Mouse (Mus musculus) midbrain, embryonic 10.5 days (tissue): ENCODE measurements at regions not wholly inside any gene's neighbourhood (a gene's known extent, or its start where the extent isn't known, plus 50 kb on each side); places are given as distances from the start of the nearest gene placed in this dataset.

Experiments
- DNase-seq: peaks from one replicate; pipeline ENCODE4 v3.0.0-alpha.2; 2017; ENCODE audit warnings: low spot score
- H3K27ac ChIP-seq: fragments of 300-500 bp; sonication (generic); replicated peaks from 2 replicates; pipeline ENCODE4 v1.5.1; 2016; ENCODE audit warnings: mild to moderate bottlenecking
- H3K27me3 ChIP-seq: fragments of 300-500 bp; sonication (generic); 2 replicates; pipeline ENCODE4 v1.6.1; 2016; ENCODE audit warnings: low read depth, mild to moderate bottlenecking; ENCODE audit not compliant: poor library complexity, severe bottlenecking
- H3K36me3 ChIP-seq: fragments of 300-500 bp; sonication (generic); 2 replicates; pipeline ENCODE4 v1.6.1; 2016; ENCODE audit warnings: mild to moderate bottlenecking, moderate library complexity
- H3K4me1 ChIP-seq: fragments of 300-500 bp; sonication (generic); 2 replicates; pipeline ENCODE4 v1.6.1; 2016
- H3K4me3 ChIP-seq: fragments of 300-500 bp; sonication (generic); 2 replicates; pipeline ENCODE4 v1.5.1; 2016; ENCODE audit warnings: mild to moderate bottlenecking, moderate library complexity
- H3K9me3 ChIP-seq: fragments of 300-500 bp; sonication (generic); replicated peaks from 2 replicates; pipeline ENCODE4 v1.6.1; 2016; ENCODE audit warnings: mild to moderate bottlenecking
- WGBS: fragments of 180-500 bp; shearing (Covaris S2); methylation state at CpG from one replicate; pipeline ENCODE4 v1.1.7; 2016; 5-methylcytosine and 5-hydroxymethylcytosine counted together

DNA sequence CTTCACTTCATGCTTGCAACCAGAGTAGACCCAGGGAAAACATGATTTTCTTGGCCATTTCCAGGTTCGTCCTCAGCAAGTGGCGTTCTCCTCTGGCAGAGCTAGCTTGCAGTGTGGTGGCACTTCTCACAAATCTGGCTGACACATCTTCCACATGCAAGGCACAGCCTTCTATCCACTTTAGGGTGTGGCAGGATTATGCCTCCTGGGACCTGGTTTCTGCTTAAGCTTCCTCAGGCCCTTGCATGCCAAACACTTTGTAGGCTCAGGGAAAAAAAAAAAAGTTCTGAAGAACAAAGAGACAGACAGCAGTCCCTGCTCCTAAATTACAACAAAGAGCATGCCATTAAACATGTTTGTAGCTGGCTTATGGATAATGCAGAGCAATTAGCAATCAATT, 605.6 kb upstream of the Mpdz start:
- H3K36me3 ChIP-seq, result no peaks in the 10 kb centered on the region
- no peaks in the 10 kb centered on the region for H3K4me1 ChIP-seq
- no peaks in the 10 kb centered on the region for H3K27me3 ChIP-seq
- no peak overlapping the region for H3K27ac ChIP-seq
- WGBS, result 92% methylated on average over 2 of the region's 2 CpGs
- no peak for DNase-seq
- no peaks in the 10 kb centered on the region for H3K9me3 ChIP-seq
- H3K4me3 ChIP-seq, result no peak overlapping the region

DNA sequence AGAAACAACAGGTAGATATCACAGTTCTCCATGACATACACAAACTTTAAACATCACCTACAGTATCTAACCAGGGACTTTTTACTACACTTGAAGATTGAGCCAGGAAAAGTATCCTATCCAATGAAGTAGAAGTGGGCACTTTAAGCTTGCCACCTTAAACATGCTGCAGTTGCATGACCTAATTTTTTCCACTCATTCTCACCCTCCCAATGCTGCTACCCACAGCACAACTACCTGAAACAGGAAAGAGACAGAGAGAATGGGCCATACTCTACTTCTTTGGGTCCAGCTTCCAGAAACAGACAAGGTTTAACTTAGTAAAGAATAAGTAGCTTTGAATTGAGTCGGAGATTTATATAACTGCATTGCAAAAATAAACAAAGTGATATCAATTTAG, 594.9 kb upstream of the Mpdz start:
- Histone ChIP-seq H3K27ac (no peak overlapping the region), H3K4me3 (no peak overlapping the region), H3K27me3 (no peaks in the 10 kb centered on the region), H3K36me3 (no peaks in the 10 kb centered on the region), H3K9me3 (no peaks in the 10 kb centered on the region), H3K4me1 (peaks cover 6% of the 10 kb centered on the region)
- no peak for DNase-seq
- WGBS, result 85% methylated on average over 1 of the region's 1 CpGs

DNA sequence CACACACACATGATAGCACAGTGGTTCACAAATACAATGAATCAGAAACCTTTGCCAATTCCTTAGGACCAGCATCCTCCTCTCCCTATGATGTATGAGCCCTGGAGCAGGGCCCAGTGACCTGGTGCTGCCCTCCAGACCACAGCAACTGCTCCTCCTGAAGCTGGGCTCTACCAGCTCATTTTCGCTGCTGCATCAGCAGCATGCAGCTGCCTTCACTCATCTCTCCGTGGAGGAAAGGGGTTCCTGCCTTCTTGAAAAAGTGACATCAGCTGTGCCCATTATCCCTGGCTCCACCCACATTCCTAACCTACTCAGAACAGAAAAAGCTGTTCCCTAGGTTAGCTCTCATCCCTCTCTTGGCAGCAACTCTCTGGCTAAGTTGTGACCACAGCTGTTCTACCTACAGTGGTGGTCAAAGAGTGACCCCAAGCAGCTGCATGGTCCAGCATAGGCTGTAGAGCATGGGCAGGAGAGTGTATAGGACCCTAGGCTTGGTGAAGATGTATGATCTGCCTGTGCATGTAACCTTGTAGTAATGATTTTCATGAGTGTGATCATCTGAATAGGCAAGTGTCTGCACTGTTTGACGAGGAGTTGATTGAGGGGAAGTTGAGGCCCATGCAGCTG, 592.6 kb upstream of the Mpdz start:
- H3K4me3 ChIP-seq, result no peak overlapping the region
- no peak overlapping the region for H3K27ac ChIP-seq
- DNase-seq, result no peak
- H3K4me1 ChIP-seq, result peaks cover 6% of the 10 kb centered on the region
- WGBS, result 47% methylated on average over 3 of the region's 3 CpGs
- H3K9me3 ChIP-seq, result no peaks in the 10 kb centered on the region
- H3K27me3 ChIP-seq, result no peaks in the 10 kb centered on the region
- no peaks in the 10 kb centered on the region for H3K36me3 ChIP-seq

DNA sequence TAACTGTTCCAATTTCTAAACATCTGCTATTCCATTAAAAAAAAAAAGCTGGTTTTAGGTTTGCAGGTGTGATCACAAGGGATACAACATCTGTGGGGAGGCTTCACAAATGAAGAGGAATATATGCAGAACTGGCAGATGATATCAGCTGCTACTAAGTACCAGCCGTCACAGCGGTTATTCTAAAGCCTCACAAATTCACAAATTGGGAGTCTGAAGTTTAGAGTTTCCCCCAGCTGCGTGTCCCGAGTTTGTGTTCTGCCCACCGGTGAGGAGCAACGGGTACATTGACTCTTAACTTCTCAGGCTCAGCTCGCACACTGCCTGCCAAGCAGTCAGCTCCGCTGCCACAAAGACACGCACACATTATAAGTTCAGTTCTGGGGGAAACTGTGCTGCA, 586.6 kb upstream of the Mpdz start:
- Histone ChIP-seq H3K27ac (0 out of 2 replicates have a peak overlapping the region, but pooled peaks have one; percentile 17), H3K4me1 (peaks cover 19% of the 10 kb centered on the region), H3K9me3 (no peaks in the 10 kb centered on the region), H3K27me3 (no peaks in the 10 kb centered on the region), H3K36me3 (no peaks in the 10 kb centered on the region), H3K4me3 (no peak overlapping the region)
- 89% methylated on average over 9 of the region's 9 CpGs for WGBS
- DNase-seq, result no peak

DNA sequence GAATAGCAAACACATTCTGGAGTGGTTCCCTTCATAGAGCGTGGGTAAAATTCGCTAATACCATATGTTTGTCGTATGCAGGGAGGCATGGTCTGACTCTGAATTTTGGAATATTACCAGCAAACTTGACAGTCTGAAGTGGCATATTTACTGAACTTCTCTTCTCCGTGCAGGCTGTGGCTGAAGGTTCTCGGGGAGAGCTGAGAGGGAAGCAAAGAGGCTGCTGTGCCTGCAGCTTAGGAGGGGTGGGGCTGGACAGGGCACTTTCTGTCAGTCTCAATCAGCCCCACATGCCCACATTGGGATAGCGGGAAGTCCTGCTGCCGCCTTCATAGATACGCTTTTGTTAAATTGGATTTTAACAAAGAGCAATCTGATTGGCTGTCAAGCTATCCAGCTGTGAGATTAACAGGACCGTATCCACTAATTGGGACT, 584.8 kb upstream of the Mpdz start:
- H3K27me3 ChIP-seq, result no peaks in the 10 kb centered on the region
- peaks cover 19% of the 10 kb centered on the region for H3K4me1 ChIP-seq
- no peak for DNase-seq
- no peak overlapping the region for H3K27ac ChIP-seq
- no peak overlapping the region for H3K4me3 ChIP-seq
- no peaks in the 10 kb centered on the region for H3K36me3 ChIP-seq
- H3K9me3 ChIP-seq, result no peaks in the 10 kb centered on the region
- 59% methylated on average over 9 of the region's 9 CpGs for WGBS

DNA sequence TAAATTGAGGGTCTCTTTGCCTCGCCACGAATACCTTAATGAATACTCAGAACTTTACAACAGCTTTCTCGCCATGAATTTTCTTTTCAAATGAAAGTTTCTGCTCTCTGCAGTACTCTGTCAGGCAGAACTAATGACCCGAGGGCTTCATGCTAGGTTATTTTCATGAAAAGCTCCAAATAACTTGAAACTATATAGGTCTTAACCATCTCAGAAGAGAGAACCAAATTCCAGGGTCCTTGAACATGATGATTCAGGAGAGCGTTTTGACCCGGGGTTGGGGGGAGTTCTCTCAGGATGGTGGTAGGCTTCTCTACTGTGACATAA, 558.8 kb upstream of the Mpdz start:
- 89% methylated on average over 6 of the region's 6 CpGs for WGBS

DNA sequence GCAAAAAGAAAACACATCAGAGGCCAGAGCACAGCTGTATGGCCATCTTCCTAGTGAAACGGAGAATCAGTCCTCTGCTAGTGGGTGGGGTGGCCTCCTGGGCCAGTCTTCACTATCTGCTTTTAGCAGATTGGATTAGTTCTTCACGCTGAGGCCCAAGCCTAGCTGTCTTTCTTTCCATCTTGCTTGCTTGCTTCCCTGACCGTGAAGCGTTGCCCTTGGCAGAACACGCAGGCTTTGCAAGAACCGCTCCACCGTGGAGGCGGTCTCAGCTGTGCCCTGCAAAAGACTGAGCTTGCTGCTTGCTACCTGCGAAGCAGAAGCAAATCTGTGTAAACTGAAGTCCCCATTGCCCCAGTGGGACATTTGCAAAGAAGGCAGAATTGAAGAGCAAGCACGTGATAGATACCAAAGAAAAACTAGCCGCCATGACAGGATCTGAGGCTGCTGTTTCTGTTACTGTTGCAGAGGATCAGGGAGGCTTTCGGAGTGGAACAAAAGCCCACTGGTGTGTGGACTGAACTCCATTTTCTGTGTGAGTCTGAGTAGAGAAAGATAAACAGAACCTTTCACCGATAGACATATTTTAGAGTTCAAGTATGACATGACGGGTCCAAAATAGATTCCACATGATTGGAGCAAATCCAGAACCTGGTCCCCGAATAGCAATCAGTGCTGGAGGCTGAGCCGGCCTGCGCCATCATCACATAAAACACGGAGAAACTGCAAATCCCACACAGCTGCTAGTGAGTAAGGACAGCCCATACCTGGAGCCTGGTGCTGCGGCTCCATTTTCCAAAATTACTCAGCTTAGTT, 558.2 kb upstream of the Mpdz start:
- DNase-seq, result no peak
- H3K27ac ChIP-seq, result peak overlapping the region; percentile 46
- H3K9me3 ChIP-seq, result no peaks in the 10 kb centered on the region
- H3K36me3 ChIP-seq, result no peaks in the 10 kb centered on the region
- WGBS, result 86% methylated on average over 19 of the region's 19 CpGs
- H3K4me1 ChIP-seq, result 0 out of 2 replicates have a peak, but pooled peaks cover 4% of the 10 kb centered on the region
- H3K4me3 ChIP-seq, result no peak overlapping the region
- H3K27me3 ChIP-seq, result no peaks in the 10 kb centered on the region

More for the DNA sequence above, 558.8 kb upstream of the Mpdz start:
- Histone ChIP-seq H3K4me1 (0 out of 2 replicates have a peak, but pooled peaks cover 4% of the 10 kb centered on the region), H3K27ac (no peak overlapping the region), H3K27me3 (no peaks in the 10 kb centered on the region), H3K36me3 (no peaks in the 10 kb centered on the region), H3K9me3 (no peaks in the 10 kb centered on the region), H3K4me3 (no peak overlapping the region)
- no peak for DNase-seq

DNA sequence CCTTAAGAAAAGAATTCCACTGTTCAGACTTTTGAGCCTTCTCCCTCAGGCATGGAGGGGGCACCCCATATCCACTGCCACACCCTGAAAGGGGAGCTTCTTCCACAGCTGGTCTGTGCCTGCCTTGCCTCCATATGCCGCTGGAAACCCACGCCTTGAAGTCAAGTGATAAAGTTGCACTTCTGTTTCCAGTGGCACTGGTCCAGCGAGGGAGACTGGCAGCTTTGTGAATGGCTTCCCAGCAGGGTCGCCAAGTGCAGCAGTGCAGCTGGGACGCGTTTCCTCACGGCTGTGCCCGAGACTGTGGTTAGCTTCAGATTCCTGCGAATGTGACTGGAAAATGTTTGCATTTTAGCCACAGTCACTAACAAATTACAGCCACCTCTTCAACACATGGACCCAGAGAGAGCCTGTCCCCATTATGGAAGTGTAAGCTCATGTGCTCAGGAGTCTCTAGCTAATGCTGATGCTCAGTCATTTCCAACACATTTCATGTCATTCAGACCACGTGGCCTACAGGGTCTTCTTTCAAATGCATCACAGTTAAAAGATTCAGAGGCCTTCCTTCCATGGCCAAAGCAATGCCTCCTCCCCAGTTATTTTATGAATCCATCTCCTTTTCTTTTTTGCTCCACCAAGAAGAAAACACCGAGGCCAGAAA, 557.2 kb upstream of the Mpdz start:
- no peak overlapping the region for H3K4me3 ChIP-seq
- no peaks in the 10 kb centered on the region for H3K36me3 ChIP-seq
- H3K27ac ChIP-seq, result peak overlapping the region; percentile 46; the same call in 1 of the 2 replicates
- H3K4me1 ChIP-seq, result 0 out of 2 replicates have a peak, but pooled peaks cover 4% of the 10 kb centered on the region
- peak; percentile 13 for DNase-seq
- no peaks in the 10 kb centered on the region for H3K9me3 ChIP-seq
- 77% methylated on average over 11 of the region's 11 CpGs for WGBS
- no peaks in the 10 kb centered on the region for H3K27me3 ChIP-seq

DNA sequence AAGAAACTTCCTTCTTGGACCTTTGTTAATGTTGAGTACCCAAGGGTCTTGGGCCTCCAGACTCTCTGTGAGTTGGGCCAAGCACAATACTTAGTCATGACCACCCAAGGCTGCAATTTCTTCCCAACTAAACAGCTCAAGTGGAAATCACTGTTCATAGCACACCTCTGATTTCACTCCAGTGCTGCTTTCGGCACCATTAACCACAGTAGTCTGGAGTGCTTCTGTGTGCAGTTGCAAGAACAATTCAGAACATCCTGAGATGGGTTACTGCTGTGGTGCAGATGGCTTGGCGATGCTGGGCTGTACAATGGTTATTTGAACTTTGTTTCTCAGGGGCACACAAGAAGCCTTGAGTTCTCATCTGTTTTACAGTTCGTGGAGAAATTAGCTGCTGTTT, 556.5 kb upstream of the Mpdz start:
- Histone ChIP-seq H3K9me3 (no peaks in the 10 kb centered on the region), H3K4me3 (no peak overlapping the region), H3K4me1 (0 out of 2 replicates have a peak, but pooled peaks cover 4% of the 10 kb centered on the region), H3K27me3 (no peaks in the 10 kb centered on the region), H3K27ac (no peak overlapping the region), H3K36me3 (no peaks in the 10 kb centered on the region)
- DNase-seq, result no peak
- 91% methylated on average over 3 of the region's 3 CpGs for WGBS

DNA sequence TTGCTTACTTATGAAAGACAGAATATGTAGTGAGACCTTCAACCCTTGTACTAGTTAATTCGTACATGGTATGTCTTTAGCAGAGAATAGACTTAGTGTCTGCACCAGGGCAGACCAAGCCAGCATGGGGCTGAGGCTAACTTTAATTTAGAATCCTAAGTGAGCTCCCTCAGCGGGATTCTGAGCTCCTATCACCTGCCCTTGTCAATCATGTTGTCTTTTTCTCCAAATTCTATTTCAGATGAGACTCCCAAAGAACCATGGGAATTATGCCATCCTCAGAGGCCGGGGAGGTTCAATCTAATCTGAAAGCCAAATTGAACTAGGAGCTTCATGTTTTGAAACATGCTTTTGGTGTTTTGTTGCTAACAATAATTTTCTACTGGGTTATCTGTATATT, 553.8 kb upstream of the Mpdz start:
- Histone ChIP-seq H3K4me1 (0 out of 2 replicates have a peak, but pooled peaks cover 4% of the 10 kb centered on the region), H3K4me3 (no peak overlapping the region), H3K36me3 (no peaks in the 10 kb centered on the region), H3K27ac (no peak overlapping the region), H3K27me3 (no peaks in the 10 kb centered on the region), H3K9me3 (no peaks in the 10 kb centered on the region)
- no peak for DNase-seq
- 75% methylated on average over 3 of the region's 3 CpGs for WGBS

DNA sequence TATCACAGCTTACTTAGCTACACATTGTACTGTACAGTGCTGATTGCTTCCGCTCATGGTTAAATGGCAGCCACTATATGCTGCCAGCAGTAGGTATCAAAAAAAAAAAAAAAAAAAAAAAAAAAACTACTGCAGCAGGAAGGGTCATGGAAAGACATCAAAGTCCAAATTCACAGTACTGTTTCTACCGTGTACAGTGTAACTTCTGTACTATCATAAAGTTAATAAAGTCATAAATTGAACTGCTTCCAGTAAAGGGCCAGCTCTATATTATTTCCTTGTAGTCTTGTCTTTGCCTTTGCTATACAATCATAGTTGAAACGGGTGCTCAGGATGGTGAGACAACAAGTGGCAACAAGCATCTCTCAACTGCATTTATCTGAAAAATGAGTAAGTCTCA, 552.6 kb upstream of the Mpdz start:
- H3K9me3 ChIP-seq, result no peaks in the 10 kb centered on the region
- no peak overlapping the region for H3K27ac ChIP-seq
- 94% methylated on average over 3 of the region's 3 CpGs for WGBS
- no peaks in the 10 kb centered on the region for H3K36me3 ChIP-seq
- H3K4me3 ChIP-seq, result no peak overlapping the region
- DNase-seq, result no peak
- no peaks in the 10 kb centered on the region for H3K27me3 ChIP-seq
- no peaks in the 10 kb centered on the region for H3K4me1 ChIP-seq

DNA sequence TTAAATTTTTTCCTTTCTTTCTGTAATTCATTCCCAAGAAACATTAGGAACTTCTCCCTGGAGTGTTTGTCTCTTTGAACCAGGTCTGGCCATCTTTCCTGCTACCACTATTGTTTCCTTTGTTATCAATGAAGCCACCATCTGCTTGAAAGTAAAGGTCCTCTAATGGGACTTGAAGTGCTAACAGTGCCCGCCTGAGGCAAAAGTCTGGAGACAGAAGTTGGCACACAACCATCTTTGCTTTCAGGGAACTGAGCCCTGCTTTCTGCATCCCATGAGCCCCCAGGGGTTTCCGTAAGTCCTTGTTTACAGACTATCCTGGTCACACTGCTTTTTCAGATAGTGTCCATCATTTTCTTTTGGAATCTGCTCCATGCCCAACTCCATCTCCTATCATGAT, 546.2 kb upstream of the Mpdz start:
- no peak for DNase-seq
- Histone ChIP-seq H3K36me3 (no peaks in the 10 kb centered on the region), H3K4me1 (no peaks in the 10 kb centered on the region), H3K27me3 (no peaks in the 10 kb centered on the region), H3K4me3 (no peak overlapping the region), H3K27ac (no peak overlapping the region), H3K9me3 (no peaks in the 10 kb centered on the region)
- WGBS, result 89% methylated on average over 2 of the region's 2 CpGs

DNA sequence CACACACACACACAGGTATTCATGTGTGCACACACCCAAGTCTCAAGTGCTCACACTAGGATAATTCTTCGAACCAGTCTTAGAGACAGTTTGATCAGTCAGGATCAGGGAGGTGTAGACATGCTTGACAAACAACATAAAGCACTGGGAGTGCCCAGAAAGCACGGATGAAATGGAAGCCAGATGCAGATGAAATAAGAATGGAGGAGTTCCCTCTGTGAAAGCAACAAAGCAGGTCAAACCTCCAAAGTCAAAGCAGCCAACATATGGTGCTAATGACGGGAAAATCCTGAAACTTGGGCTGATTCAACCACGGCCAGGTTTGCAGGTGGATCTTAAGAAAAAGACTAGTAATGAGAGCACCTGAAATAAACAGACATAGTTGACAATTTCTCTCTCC, 544.0 kb upstream of the Mpdz start:
- no peak overlapping the region for H3K4me3 ChIP-seq
- 73% methylated on average over 4 of the region's 4 CpGs for WGBS

More for the DNA sequence above, 544.0 kb upstream of the Mpdz start:
- Histone ChIP-seq H3K27ac (no peak overlapping the region), H3K4me1 (no peaks in the 10 kb centered on the region), H3K36me3 (no peaks in the 10 kb centered on the region), H3K27me3 (no peaks in the 10 kb centered on the region), H3K9me3 (no peaks in the 10 kb centered on the region)
- DNase-seq, result no peak
